Mouse (Mus musculus) spleen, adult 2 months (tissue): ENCODE results near the gene Tnfaip6.

ENCODE experiments used
- CTCF ChIP-seq: fragments of 200-500 bp; IDR thresholded peaks from 2 replicates; pipeline ENCODE4 v1.5.1; 2011; ENCODE audit warnings: mild to moderate bottlenecking, inconsistent platforms; ENCODE audit not compliant: insufficient read depth, insufficient read length, insufficient replicate concordance; ENCODE audit errors: extremely low read depth
- POLR2A ChIP-seq: fragments of 200-500 bp; IDR thresholded peaks from 2 replicates; pipeline ENCODE4 v1.6.1; 2011; ENCODE audit warnings: low read depth, low read length, inconsistent platforms

GRCm38 (mm10) chr2:51991447-51991846 lies 46.4 kb upstream of the Tnfaip6 start:
- TF ChIP-seq POLR2A = no peak
- TF ChIP-seq CTCF = no peak
